ENCODE assay signal across 27 mouse cellular contexts in genomic region chr2:93244090-93244443, GRCm38 (mm10). TPM values are rescaled to one million over a fixed set of nuclear protein-coding genes. Genes with fewer than 3 reads are reported as not detected.
DNase-seq lines count a peak whose midpoint lies in the region; ATAC-seq and TF ChIP-seq lines count a peak whose summit lies in the region.
"Had no signal": no experiment of that assay in that cellular context is flagged by ENCODE, and none has a peak within 500 bp of the region (broad histone marks: within the 10 kb centered on the region; RNA-seq: fewer than 3 reads in every experiment).

No protein-coding gene starts in this region.

- H3K4me1 ChIP-seq in forebrain, postnatal 0 days (ENCODE audit: insufficient read depth), result 0 out of 2 replicates have a peak, but pooled peaks cover 4% of the 10 kb centered on the region
- H3K4me1 ChIP-seq in forebrain, embryonic 16.5 days (replicated peaks; ENCODE audit: control insufficient read depth, insufficient read depth, low read length), result peaks cover 11% of the 10 kb centered on the region
- H3K4me1 ChIP-seq in midbrain, embryonic 10.5 days, result peaks cover 67% of the 10 kb centered on the region
- H3K4me1 ChIP-seq in midbrain, embryonic 14.5 days (ENCODE audit: control insufficient read depth, insufficient read depth, low read length), result peaks cover 22% of the 10 kb centered on the region
- H3K4me1 ChIP-seq: liver, embryonic 12.5 days had no signal

- H3K27me3 ChIP-seq in forebrain, postnatal 0 days (ENCODE audit: insufficient read depth, low read length), result no peaks in the 10 kb centered on the region
- H3K27me3 ChIP-seq in forebrain, embryonic 16.5 days (replicated peaks; ENCODE audit: control insufficient read depth, insufficient read depth, low read length), result no peaks in the 10 kb centered on the region
- no peaks in the 10 kb centered on the region for H3K27me3 ChIP-seq in midbrain, embryonic 10.5 days (ENCODE audit: low read depth, poor library complexity, severe bottlenecking)
- no peaks in the 10 kb centered on the region for H3K27me3 ChIP-seq in midbrain, embryonic 14.5 days (ENCODE audit: control insufficient read depth, insufficient read depth, low read length)
- H3K27me3 ChIP-seq: embryonic facial prominence, embryonic 15.5 days; forebrain, embryonic 13.5 days; heart, embryonic 12.5 days; kidney, embryonic 15.5 days; liver, embryonic 12.5 days; Patski had no signal

- no peak overlapping the region for H3K9ac ChIP-seq in forebrain, postnatal 0 days
- no peak overlapping the region for H3K9ac ChIP-seq in forebrain, embryonic 16.5 days (replicated peaks; ENCODE audit: low read depth, low read length)
- no peak overlapping the region for H3K9ac ChIP-seq in midbrain, embryonic 14.5 days (replicated peaks; ENCODE audit: low read length)
- H3K9ac ChIP-seq: embryonic facial prominence, embryonic 15.5 days; forebrain, embryonic 13.5 days; heart, embryonic 12.5 days; kidney, embryonic 15.5 days; liver, embryonic 12.5 days; liver, postnatal 0 days had no signal

- whole genome bisulfite sequencing in forebrain, postnatal 0 days, result 68% methylated on average over 8 of the region's 8 CpGs
- 60% methylated on average over 8 of the region's 8 CpGs for WGBS in forebrain, embryonic 16.5 days
- WGBS in midbrain, embryonic 10.5 days, result 87% methylated on average over 8 of the region's 8 CpGs
- 92% methylated on average over 8 of the region's 8 CpGs for WGBS in midbrain, embryonic 14.5 days

- peak; percentile 62 for DNase-seq in forebrain, postnatal 0 days
- DNase-seq in midbrain, embryonic 10.5 days (ENCODE audit: low spot score), result no peak
- DNase-seq in midbrain, embryonic 14.5 days, result no peak
- peak; percentile 57 for DNase-seq in cerebellum, adult 8-10 months
- DNase-seq in cerebellum, postnatal 36 days, result peak; percentile 54 to 58
- no peak for DNase-seq in left cerebral cortex, postnatal 36 days (ENCODE audit: low spot score in 2 of 2)
- DNase-seq in lung, postnatal 25 days (ENCODE audit: low spot score), result no peak
- DNase-seq: adrenal gland, postnatal 14 days; heart, adult 2 months; kidney, adult 18-20 months; kidney, postnatal 25 days; left cerebral cortex, postnatal 4 days; liver, postnatal 0 days; thymus, postnatal 4 days had no signal

- TF ChIP-seq CTCF in forebrain, postnatal 0 days (IDR thresholded peaks at IDR 0.05; ENCODE audit: low read depth), result no peak

- peak; percentile 80 for ATAC-seq in forebrain, postnatal 0 days
- ATAC-seq in forebrain, embryonic 16.5 days, result no peak
- ATAC-seq in midbrain, embryonic 14.5 days (ENCODE audit: low FRiP score, low TSS enrichment), result no peak
- ATAC-seq: forebrain, embryonic 13.5 days; hindbrain, embryonic 16.5 days; liver, embryonic 12.5 days; liver, postnatal 0 days; midbrain, embryonic 16.5 days; Patski had no signal

- H3K9me3 ChIP-seq in forebrain, postnatal 0 days (ENCODE audit: low read length), result no peaks in the 10 kb centered on the region
- H3K9me3 ChIP-seq in forebrain, embryonic 16.5 days (ENCODE audit: control insufficient read depth, low read length), result no peaks in the 10 kb centered on the region
- no peaks in the 10 kb centered on the region for H3K9me3 ChIP-seq in midbrain, embryonic 10.5 days (replicated peaks)
- H3K9me3 ChIP-seq in midbrain, embryonic 14.5 days (ENCODE audit: control insufficient read depth, low read length), result no peaks in the 10 kb centered on the region
- H3K9me3 ChIP-seq: embryonic facial prominence, embryonic 10.5 days; embryonic facial prominence, embryonic 15.5 days; forebrain, embryonic 13.5 days; heart, embryonic 12.5 days; kidney, embryonic 15.5 days; liver, embryonic 12.5 days had no signal

- no peak overlapping the region for H3K4me3 ChIP-seq in forebrain, postnatal 0 days (ENCODE audit: low read depth, low read length)
- no peak overlapping the region for H3K4me3 ChIP-seq in forebrain, embryonic 16.5 days (replicated peaks; ENCODE audit: low read length)
- no peak overlapping the region for H3K4me3 ChIP-seq in midbrain, embryonic 10.5 days
- H3K4me3 ChIP-seq in midbrain, embryonic 14.5 days (replicated peaks; ENCODE audit: low read depth, low read length), result no peak overlapping the region
- H3K4me3 ChIP-seq: embryonic facial prominence, embryonic 10.5 days; embryonic facial prominence, embryonic 15.5 days; forebrain, embryonic 13.5 days; heart, adult 2 months; heart, embryonic 12.5 days; kidney, embryonic 15.5 days; left cerebral cortex, adult 2 months; liver, embryonic 12.5 days had no signal

- intact Hi-C loops in left cerebral cortex, postnatal 36 days (cut with DNase I), result no loop called here

- H3K27ac ChIP-seq in forebrain, postnatal 0 days (ENCODE audit: low read depth, low read length), result no peak overlapping the region
- no peak overlapping the region for H3K27ac ChIP-seq in forebrain, embryonic 16.5 days (ENCODE audit: low read length)
- 0 out of 2 replicates have a peak overlapping the region, but pooled peaks have one; percentile 60 for H3K27ac ChIP-seq in midbrain, embryonic 10.5 days (replicated peaks)
- H3K27ac ChIP-seq in midbrain, embryonic 14.5 days (replicated peaks; ENCODE audit: low read depth, low read length), result no peak overlapping the region
- H3K27ac ChIP-seq: embryonic facial prominence, embryonic 10.5 days; embryonic facial prominence, embryonic 15.5 days; forebrain, embryonic 13.5 days; heart, adult 2 months; kidney, embryonic 15.5 days; left cerebral cortex, adult 2 months; liver, embryonic 12.5 days; macrophage had no signal

- H3K4me2 ChIP-seq in forebrain, postnatal 0 days (ENCODE audit: low read depth), result no peak overlapping the region
- no peak overlapping the region for H3K4me2 ChIP-seq in forebrain, embryonic 16.5 days (ENCODE audit: low read length)
- no peak overlapping the region for H3K4me2 ChIP-seq in midbrain, embryonic 14.5 days (ENCODE audit: low read length)
- H3K4me2 ChIP-seq: embryonic facial prominence, embryonic 15.5 days; forebrain, embryonic 13.5 days; heart, embryonic 12.5 days; kidney, embryonic 15.5 days; liver, embryonic 12.5 days had no signal

- H3K36me3 ChIP-seq in forebrain, postnatal 0 days (ENCODE audit: insufficient read depth), result no peaks in the 10 kb centered on the region
- H3K36me3 ChIP-seq in forebrain, embryonic 16.5 days (ENCODE audit: control insufficient read depth, insufficient read depth), result no peaks in the 10 kb centered on the region
- peaks cover 30% of the 10 kb centered on the region for H3K36me3 ChIP-seq in midbrain, embryonic 10.5 days
- no peaks in the 10 kb centered on the region for H3K36me3 ChIP-seq in midbrain, embryonic 14.5 days (ENCODE audit: control insufficient read depth, insufficient read depth, low read length)
- H3K36me3 ChIP-seq: embryonic facial prominence, embryonic 10.5 days; embryonic facial prominence, embryonic 15.5 days; heart, embryonic 12.5 days; liver, embryonic 12.5 days had no signal

RNA-seq across cellular contexts. Expression of gene Trp53i11, which starts 56.7 kb away (rescaled TPM):
- total RNA-seq in forebrain, postnatal 0 days (2014; rRNA removed), result 113 and 132 TPM in 2 replicates
- 95.2 and 123 TPM in 2 replicates for polyA plus RNA-seq in forebrain, postnatal 0 days (2015; fragmentation: Nextera tagmentation; extraction: Ambion mirVana)
- 107 and 110 TPM in 2 replicates for polyA plus RNA-seq in forebrain, embryonic 16.5 days (2015; fragmentation: Nextera tagmentation; extraction: Ambion mirVana)
- 171 and 214 TPM in 2 replicates for polyA plus RNA-seq in midbrain, embryonic 10.5 days (2016; fragmentation: Nextera tagmentation; extraction: Ambion mirVana)
- 122 and 165 TPM in 2 replicates for polyA plus RNA-seq in midbrain, embryonic 14.5 days (2014; fragmentation: Nextera tagmentation; extraction: Ambion mirVana)
- 10 to 100 TPM; 82.3 to 99.8 TPM for total RNA-seq in left cerebral cortex, postnatal 36 days (2021)
- total RNA-seq: MEL had no signal

Comparison
In these comparisons a context has a peak if more than half of its experiments do, and no peak if none do; other contexts are left out.
1. DNase-seq: peak in forebrain, postnatal 0 days (single experiment), cerebellum, adult 8-10 months (single experiment) and cerebellum, postnatal 36 days (2 of 2); none in midbrain, embryonic 10.5 days (single experiment), midbrain, embryonic 14.5 days (single experiment), left cerebral cortex, postnatal 36 days (0 of 2) and lung, postnatal 25 days (single experiment).